Mouse (Mus musculus): ENCODE data around the gene Nedd4.

Nedd4 gene

GRCm38 (mm10) chr9:72721221-72721620 is 59.1 kb downstream of the Nedd4 start:
- no peak for DNase-seq (ENCODE audit: low read depth, low spot score)

DNA sequence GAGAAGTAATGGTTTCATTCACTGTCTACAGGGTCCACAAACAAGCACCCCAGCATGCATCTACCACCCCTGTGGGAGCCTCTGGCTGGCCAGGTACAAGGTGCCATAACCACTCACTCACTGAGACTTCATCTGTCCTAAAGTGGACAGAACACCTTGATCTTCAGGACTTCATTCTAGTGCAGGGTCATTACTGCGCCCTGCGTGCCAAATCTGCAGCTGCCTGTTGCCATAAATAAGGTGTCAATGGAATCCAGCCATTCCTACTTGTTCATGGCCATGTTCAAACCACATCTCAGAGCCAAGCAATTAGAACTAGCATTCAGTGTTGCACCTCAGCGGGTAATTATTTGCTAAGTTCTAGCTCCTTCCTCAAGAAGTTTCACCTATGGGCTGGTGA is 60.5 kb downstream of the Nedd4 start:
- DNase-seq (ENCODE audit: low read depth, low spot score): no peak

- no peak for DNase-seq (ENCODE audit: low read depth, low spot score)
Observed at GRCm38 (mm10) chr9:72724491-72725221, 62.5 kb downstream of the Nedd4 start.

DNA sequence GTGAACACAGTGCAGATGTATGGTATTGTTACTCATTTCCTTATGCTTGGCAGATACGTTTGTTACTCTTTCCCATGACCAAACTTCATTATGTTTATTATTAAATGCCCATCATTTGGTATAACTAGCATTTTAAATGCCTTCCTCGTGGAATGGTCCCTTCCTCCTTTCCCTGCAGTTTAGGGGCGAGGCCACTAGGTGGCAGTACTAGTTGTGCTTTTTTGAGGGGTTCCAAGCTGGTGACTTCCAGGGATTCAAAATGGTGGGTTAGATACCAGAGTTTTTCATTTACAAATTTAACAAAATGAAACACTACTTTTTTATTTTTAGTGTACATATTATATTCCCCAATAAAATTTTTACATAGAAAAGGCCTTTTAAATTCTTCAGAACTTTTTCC is 71.8 kb downstream of the Nedd4 start:
- DNase-seq (ENCODE audit: low read depth, low spot score): peak; percentile 34

- peak; percentile 18 for DNase-seq (ENCODE audit: low read depth, low spot score)
Observed at GRCm38 (mm10) chr9:72735822-72736410, 73.8 kb downstream of the Nedd4 start.

DNA sequence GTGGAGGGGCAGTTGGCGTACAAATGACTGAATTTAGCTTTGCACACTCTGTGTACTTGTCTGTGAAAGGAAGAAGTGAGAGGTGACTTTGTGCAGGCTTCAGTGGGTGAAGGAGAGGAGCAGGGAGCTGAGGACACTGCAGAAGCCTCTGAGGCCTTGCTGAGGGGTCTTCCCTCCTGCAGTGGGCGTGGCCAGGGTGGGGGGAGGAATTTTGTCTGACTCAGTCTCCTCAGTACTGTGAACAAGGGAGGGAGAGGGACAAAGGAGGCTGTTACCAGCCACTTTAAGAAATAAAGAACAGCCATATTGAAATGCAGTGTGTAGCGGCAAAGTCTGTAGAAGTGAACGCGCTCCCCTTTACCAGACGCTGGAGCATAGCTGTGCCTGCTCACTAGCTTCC is 79.1 kb downstream of the Nedd4 start:
- DNase-seq (ENCODE audit: low read depth, low spot score): no peak

- DNase-seq (ENCODE audit: low read depth, low spot score): no peak
Observed at GRCm38 (mm10) chr9:72746278-72746677, 84.1 kb downstream of the Nedd4 start.

GRCm38 (mm10) chr9:72750272-72750671 is 88.1 kb downstream of the Nedd4 start:
- no peak for DNase-seq (ENCODE audit: low read depth, low spot score)

DNA sequence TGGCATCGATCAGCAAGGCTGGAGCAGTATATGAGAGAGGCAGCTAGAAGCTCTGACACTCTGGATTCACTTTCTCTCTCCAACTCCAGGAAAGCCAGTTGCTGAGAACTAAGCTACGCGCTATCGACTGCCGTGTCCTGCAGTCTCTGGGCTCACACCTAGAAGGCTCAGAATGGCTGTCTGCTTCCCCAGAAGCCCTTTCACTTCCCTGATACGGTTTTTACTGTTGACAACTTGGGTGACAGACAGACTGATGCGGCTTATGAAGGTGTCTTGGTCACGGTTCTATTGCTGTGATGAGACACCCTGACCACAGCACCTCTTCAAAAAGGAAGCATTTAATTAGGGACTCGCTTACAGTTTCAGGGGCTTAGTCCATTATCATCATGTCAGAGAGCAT is 90.5 kb downstream of the Nedd4 start:
- no peak for DNase-seq (ENCODE audit: low read depth, low spot score)

- DNase-seq (ENCODE audit: low read depth, low spot score): no peak
Observed at GRCm38 (mm10) chr9:72753741-72754140, 91.6 kb downstream of the Nedd4 start.

GRCm38 (mm10) chr9:72757143-72757542 is 95.0 kb downstream of the Nedd4 start:
- no peak for DNase-seq (ENCODE audit: low read depth, low spot score)

GRCm38 (mm10) chr9:72758705-72759131 is 96.6 kb downstream of the Nedd4 start:
- no peak for DNase-seq (ENCODE audit: low read depth, low spot score)

DNA sequence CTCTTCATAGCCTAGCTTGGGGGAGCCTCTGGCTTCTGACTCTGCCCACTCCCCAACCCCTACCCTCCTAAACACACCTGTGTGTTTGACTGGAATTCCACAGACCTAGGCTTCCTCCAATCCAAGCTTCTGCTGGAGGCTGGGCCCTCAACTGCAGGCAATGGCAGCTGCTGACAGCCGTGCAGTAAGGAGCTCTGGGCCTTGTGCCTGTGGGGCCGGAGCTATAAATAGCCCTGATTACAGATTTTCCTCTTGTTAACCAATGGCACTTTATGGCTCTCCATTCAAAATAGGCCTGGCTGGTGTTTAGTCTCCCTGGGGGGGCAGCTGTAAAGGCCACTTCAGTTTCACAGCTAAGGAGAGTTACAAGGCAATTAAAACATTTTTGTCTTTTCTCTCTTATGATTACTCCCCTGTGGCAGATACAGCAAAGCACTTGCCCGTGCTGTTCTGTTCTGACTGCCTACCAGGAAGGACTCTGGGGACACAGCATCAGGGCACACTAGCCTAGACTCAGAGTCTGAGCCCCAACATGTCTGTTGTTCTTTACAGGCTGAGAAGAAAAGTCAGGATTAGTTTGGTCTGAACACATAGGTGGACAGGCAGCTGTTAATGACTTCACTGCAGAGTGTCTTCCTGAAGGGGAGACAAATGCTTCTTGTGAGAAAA is 101.0 kb downstream of the Nedd4 start:
- peak; percentile 46 for DNase-seq (ENCODE audit: low read depth, low spot score)

DNA sequence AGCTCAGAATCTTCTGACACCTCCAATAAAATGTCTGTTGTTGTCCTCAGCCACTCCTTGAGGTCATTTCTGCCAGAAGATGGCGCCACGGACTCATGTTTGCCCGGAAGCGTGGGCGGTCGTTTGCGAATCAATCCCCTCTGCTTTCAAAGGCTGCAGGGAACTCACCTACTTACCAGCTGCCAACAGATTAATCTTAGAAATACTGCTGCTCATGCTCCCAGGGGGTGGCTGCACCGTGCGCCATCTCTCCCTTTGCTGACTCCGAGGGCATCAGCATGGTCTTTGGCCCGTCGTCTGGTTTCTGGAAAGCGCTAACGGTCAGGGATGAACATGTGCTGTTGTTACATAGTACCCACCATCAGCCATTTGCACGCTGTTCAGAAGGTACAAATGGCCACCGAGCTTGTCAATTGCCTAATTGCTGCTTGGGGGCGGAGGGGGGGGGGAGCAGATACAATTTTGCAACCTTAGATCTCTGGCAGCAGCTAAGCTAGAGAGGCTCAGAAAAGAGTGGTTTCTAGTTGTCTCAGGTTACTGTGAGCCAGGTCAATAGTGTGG is 104.7 kb downstream of the Nedd4 start:
- DNase-seq (ENCODE audit: low read depth, low spot score): peak; percentile 65

- DNase-seq (ENCODE audit: low read depth, low spot score): no peak
Observed at GRCm38 (mm10) chr9:72775022-72775421, 112.9 kb downstream of the Nedd4 start.

GRCm38 (mm10) chr9:72779004-72779403 is 116.9 kb downstream of the Nedd4 start:
- no peak for DNase-seq (ENCODE audit: low read depth, low spot score)

- DNase-seq (ENCODE audit: low read depth, low spot score): no peak
Observed at GRCm38 (mm10) chr9:72779733-72780132, 117.6 kb downstream of the Nedd4 start.

DNA sequence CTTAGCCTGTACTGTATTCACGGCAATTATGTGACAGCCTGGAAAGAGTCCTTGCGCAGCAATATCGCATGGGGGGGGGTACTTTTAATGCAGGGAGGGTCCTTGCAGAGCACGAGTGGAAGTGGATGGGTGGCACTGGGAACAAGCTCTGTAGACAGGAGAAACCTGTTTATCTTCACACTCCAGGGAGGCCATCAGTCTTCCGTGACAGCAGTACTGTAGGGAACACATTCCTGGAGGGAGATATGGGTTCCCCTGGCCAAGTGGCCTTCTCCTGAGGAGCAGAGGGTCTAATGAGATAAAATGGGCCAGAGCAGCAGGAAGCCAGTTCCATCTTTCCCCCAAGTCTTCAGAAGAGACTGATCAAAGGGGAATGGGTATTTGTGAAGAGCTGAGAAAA is 118.5 kb downstream of the Nedd4 start:
- DNase-seq (ENCODE audit: low read depth, low spot score): no peak

DNA sequence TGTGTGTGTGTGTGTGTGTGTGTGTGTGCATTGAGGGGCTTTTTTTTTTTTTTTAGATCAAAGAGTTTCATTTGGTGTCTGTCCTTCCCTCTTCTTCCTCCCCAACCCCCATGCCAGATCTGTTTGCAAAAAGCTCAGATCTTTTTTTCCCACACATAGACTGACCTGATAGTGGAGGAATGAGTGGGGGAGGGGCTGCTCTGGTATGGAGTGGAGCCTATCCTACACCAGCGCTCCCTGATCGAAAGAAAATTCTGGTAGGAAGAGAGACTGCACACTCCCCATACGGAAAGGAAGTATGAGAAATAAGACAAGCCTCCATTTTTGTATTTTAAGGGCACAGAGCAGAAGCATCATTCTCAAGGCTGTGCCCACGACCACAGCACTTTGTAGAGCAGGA is 119.3 kb downstream of the Nedd4 start:
- DNase-seq (ENCODE audit: low read depth, low spot score): no peak

GRCm38 (mm10) chr9:72782121-72782520 is 120.0 kb downstream of the Nedd4 start:
- DNase-seq (ENCODE audit: low read depth, low spot score): no peak

- DNase-seq (ENCODE audit: low read depth, low spot score): no peak
Observed at GRCm38 (mm10) chr9:72787732-72788131, 125.6 kb downstream of the Nedd4 start.

GRCm38 (mm10) chr9:72790530-72791212 is 128.5 kb downstream of the Nedd4 start:
- no peak for DNase-seq (ENCODE audit: low read depth, low spot score)
